Mouse (Mus musculus) gastrocnemius, postnatal 14 days (tissue): ENCODE data around the gene Gm20388. TPM values are rescaled to one million over a fixed set of nuclear protein-coding genes. Genes with fewer than 3 reads are reported as not detected.
"Not testable (repeated sequence)": the region's sequence is repeated elsewhere in the genome, so short reads cannot be mapped to it uniquely, and the experiment has no call there.

Source experiments
- DNase-seq: peaks from one replicate; pipeline ENCODE4 v3.0.0; 2021; ENCODE audit warnings: mixed read lengths
- intact Hi-C: fragments of 180-260 bp; cut with DNase I; formaldehyde crosslinking; loops from one replicate; pipeline ENCODE4 v1.15.1; 2025; ENCODE audit warnings: low total_unique reads
- total RNA-seq, 2 experiments: library from RNA; stranded (reverse); gene quantifications; 2 replicates each; pipeline ENCODE4 v1.2.3; 2021

Gm20388 gene
- total RNA-seq, 2 experiments from 2014 or later, result 5.6 to 6.0 TPM

DNA sequence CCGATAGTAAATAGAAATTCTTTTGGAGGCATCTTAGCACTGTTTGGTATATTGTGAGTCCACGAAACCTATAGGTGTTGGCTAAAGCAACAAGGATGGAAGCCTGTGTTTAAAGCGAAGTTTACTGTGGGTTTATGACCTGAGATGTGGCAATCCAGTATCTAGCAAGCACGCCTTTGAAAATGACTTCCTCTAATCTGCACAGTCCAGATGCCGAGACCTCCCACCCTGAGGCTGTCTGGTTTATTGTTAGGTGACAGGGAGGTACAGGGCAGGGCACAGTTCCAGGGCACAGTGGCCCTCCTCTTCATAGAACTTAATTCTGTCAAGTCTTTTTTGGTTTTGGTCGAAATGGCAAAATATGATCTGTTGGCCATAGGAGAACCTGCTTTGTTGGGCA lies 3166.6 kb downstream of the Gm20388 start:
- intact Hi-C loops, result no loop called here
- no peak for DNase-seq

DNA sequence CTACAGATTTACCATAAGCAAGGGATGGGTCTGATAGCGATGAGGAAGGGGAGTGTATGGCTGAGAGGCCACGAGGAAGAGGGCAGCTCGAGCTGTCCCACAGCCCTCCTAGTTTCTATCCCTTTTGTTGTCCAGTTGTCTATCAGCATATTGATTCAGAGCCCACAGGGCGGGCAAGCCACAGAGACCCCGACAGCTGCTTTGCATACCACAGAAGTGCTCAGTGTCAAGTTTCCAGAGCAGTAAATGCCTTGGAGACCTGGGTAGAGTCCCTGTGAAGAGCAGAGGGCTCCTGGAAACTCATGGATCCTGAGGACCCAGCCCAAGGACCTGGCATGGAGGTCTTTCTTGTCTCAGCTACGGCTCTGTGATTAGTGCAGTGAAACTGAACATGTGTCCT lies 3172.4 kb downstream of the Gm20388 start:
- intact Hi-C loops, result no loop called here
- no peak for DNase-seq

DNA sequence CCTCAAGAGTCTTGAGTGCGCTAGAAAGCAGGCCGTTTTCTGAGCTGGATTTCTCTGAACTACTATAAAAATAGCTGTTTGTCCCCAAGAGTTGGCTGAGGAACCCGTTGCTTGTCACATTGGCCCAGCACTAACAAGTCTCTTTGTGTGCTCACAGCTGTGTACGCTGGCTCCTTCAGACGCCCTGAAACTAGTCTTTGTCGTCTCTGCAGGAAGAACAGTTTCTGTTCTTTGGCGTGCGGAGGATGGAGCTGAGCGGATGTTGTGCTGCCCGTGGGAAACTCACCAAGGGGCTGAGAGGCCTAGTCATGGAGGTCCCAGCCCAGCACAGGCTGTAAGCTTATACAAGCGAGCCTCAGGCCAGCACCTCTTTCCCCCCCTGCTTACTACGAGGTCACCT lies 3173.0 kb downstream of the Gm20388 start:
- no peak for DNase-seq
- intact Hi-C loops, result no loop called here

GRCm38 (mm10) chr8:123087289-123087688 lies 3176.6 kb downstream of the Gm20388 start:
- no peak for DNase-seq
- intact Hi-C loops, result no loop called here

DNA sequence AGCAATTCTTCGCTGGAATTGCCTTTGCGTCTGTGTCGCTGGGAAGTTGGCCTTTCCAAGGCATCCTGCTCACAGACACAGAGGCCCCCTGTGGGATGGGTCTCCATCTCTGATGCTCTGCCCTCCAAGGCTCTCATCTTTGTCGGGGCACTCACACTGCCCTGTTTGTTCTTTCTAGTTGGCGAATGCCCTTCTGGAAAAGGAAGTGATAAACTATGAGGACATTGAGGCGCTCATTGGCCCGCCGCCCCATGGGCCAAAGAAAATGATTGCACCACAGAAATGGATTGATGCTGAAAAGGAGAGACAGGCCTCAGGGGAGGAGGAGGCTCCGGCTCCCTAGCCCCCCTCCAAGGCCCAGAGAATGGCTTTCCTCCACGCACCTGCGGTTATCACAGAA lies 3186.6 kb downstream of the Gm20388 start:
- no peak for DNase-seq
- intact Hi-C loops, result no loop called here

GRCm38 (mm10) chr8:123097786-123098584 lies 3187.3 kb downstream of the Gm20388 start:
- DNase-seq, result no peak
- intact Hi-C loops, result no loop called here

GRCm38 (mm10) chr8:123100288-123100687 lies 3189.6 kb downstream of the Gm20388 start:
- DNase-seq, result no peak
- intact Hi-C loops, result no loop called here

- no peak for DNase-seq
- intact Hi-C loops, result no loop called here
Measured at GRCm38 (mm10) chr8:123101244-123101643, 3190.6 kb downstream of the Gm20388 start.

- peak; percentile 97 for DNase-seq
- intact Hi-C loops, result no loop called here
Measured at GRCm38 (mm10) chr8:123101735-123102685, 3191.4 kb downstream of the Gm20388 start, which contains the start of gene Rpl13. Rpl13 (plus strand) TSS chr8:123102350.

DNA sequence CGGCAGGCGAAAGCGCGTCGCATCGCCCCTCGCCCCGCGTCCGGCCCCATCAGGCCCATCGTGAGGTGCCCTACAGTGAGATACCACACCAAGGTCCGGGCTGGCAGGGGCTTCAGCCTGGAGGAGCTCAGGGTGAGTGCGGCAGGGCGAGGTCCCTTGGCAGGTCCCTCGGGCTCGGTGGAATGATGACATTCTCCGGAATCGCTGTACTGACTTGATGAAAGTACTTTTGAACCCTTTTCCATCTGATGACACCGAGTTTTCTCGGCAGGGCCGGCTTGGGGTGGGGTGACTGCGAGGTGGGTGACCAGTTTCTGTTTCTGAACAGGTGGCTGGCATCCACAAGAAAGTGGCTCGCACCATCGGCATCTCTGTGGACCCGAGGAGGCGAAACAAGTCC lies 3192.2 kb downstream of the Gm20388 start:
- intact Hi-C loops, DNase-seq: not testable (repeated sequence)

GRCm38 (mm10) chr8:123103285-123103684 lies 3192.6 kb downstream of the Gm20388 start:
- intact Hi-C loops, result no loop called here
- DNase-seq, result no peak

DNA sequence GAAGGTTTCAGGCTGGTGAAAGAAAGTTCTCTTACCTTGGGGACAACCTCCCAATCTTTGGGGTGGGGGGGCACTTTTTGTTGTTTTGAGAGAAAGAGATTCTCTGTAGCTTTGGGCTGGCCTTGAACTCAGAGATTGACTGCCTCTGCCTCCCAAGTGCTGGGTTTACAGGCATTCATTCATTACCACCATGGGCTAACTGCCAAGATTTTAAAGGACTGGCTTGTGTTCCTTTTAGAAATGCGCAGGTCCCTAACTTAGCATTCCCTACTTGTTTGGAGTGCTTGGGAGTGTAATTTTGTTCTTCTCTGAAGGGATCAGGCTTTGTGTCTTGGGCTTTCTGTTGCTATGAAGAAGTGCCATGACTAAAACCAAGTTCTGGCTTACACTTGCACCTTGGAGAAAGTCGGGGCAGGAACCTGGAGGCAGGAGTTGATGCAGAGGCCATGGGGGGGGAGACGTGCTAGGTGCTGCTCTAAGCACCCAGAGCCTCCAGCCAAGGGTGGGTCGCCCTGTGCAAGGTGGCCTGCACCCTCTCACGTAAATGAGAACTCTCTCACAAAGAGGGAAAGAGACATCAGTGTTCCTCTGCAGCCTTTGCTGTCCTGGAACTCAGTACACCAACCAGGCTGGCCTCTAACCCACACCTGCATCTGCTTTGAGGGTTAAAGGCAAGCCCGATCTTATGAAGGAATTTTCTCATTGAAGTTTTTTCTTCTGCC lies 3193.6 kb downstream of the Gm20388 start:
- no peak for DNase-seq
- intact Hi-C loops, result no loop called here

DNA sequence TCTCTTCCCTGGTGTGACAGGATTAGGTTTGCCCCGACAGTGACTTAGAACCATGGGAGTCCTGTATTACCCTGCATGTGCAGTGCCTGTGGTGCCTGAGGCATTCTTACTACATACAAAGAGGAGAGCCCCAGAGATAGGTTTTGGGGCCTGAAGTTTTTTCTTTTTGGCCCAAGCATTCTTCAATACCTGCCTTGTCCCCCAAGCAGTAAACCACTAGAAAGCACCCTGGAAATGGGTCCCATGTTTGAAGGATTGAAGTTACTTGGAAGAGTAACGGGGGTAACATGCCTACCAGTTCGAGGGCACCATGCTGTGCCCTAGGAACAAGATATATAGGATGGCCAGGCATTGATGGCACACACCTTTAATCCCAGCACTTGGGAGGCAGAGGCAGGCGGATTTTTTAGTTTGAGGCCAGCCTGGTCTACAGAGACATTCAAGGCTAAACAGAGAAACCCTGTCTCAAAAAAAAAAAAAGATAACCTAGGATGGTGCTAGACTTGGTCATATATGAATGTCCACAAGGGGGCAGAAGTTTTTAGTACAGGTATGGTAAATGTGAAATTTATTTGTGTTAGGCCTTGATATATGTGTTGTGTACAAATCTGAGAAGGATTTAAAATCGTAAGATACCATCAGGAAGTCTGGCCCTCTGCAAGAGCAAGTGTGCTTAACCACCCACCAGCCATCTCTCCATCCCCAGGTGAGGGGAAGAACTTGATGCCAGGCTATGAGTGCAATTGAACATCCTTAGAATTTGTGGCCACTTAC lies 3195.1 kb downstream of the Gm20388 start:
- DNase-seq, result no peak
- intact Hi-C loops, result loop anchor here (5.0 kb wide), 1 partner anchor 97 kb away; no protein-coding TSS in a partner anchor

DNA sequence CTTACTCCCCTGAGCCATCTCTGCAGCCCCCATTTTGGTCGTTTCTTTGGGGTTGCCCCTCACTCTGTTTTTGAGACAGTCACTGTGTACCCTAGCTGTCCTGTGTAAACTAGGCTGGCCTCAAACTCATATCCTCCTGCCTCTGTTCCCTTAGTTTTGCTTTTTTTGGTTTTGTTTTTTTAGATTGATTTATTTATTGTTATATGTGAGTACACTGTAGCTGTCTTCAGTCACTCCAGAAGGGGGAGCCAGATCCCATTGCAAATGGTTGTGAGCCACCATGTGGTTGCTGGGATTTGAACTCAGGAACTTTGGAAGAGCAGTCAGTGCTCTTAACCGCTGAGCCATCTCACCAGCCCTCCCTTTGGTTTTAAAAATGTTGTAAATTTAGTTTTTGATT lies 3195.9 kb downstream of the Gm20388 start:
- no peak for DNase-seq
- intact Hi-C loops, result loop anchor here (5.0 kb wide), 1 partner anchor 96 kb away; no protein-coding TSS in a partner anchor

- no peak for DNase-seq
- intact Hi-C loops, result loop anchor here (2.0 to 5.0 kb wide), 2 partner anchors 51 to 94 kb away; partner anchors contain the start of gene Sult5a1
Measured at GRCm38 (mm10) chr8:123108010-123108409, 3197.4 kb downstream of the Gm20388 start.

DNA sequence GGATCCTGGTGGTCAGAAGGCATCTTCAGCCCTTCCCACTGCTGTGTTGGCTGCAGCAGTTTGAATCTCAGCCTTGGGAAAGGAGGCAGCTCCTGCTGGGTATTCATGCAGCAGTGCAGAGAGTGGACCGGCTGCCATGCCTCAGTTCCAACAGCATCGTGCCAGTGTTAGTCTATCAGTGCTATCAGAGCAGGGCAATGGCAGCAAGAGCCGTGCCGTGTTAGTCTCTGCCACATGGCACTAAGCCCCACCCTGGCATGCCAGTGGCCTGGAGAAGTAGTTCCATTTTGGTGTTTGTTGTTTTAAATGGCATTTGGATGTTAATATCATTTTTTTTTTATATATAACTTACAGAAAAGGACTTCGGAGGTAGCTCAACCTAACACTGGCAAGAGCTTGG lies 3198.3 kb downstream of the Gm20388 start:
- intact Hi-C loops, result loop anchor here (2.0 to 5.0 kb wide), 2 partner anchors 50 to 93 kb away; partner anchors contain the start of gene Sult5a1
- DNase-seq, result no peak

DNA sequence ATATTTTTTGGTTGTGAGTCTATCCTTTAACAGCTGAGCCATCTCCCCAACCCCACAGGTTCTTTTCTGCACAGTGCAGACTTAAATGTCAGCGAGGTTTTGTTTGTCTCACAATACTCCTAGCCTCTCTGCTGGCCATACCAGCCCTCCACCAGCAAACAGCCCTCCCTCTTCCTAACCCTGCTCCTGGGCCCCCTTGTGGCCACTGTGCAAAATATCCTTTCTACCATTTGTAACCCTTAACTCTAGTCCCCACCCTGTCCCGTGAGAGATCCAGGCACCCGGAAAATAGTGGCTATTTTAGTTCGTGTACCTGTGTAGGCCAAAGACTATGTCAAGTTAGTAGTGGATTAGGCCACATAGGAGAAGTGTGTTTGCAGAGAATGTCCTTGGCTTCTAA lies 3200.0 kb downstream of the Gm20388 start:
- intact Hi-C loops, result no loop called here
- DNase-seq, result peak; percentile 60

- no peak for DNase-seq
- intact Hi-C loops, result no loop called here
Measured at GRCm38 (mm10) chr8:123112892-123113291, 3202.3 kb downstream of the Gm20388 start.
